Mouse (Mus musculus): ENCODE results near the gene C5ar2. TPM values are rescaled to one million over a fixed set of nuclear protein-coding genes. Genes with fewer than 3 reads are reported as not detected.

C5ar2 gene
- 0.87 and 0.90 TPM in 2 replicates for polyA plus RNA-seq (2012; rRNA removed)

GRCm38 (mm10) chr7:16244067-16244466, at the start of gene C5ar2:
Gene C5ar2 (minus strand): TSS chr7:16244154.

GRCm38 (mm10) chr7:16286026-16286961, 42.3 kb upstream of the C5ar2 start, which contains the start of gene Ccdc9:
Gene Ccdc9 (minus strand): TSS chr7:16286795.

GRCm38 (mm10) chr7:16273081-16273765, 29.3 kb upstream of the C5ar2 start, which contains the start of gene Inafm1:
Gene Inafm1 (minus strand): TSS chr7:16273617.

DNA sequence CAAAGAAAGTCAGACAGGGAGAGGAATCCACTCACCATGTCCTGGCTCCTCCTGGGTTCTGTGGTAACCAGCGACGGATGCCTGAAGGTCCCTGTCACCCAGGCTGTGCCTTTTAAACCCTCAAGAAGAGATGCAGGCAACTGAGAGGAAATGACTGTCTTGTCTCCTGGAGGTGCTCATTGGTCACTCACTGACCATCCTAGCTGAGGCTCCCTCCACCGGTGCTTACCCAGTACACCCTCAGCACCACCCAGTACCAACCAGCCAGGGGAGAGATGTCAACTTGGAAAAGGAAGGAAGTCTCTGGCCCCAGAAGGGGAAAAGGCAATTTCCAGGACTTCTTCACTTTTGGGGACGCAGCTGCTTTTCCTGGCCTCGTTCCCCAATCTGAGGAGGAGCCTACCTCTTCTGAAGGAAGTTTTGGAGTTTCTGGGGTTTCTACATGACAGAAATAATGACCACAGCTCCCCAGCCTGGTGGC, 15.2 kb upstream of the C5ar2 start, which contains the start of gene C5ar1:
Gene C5ar1 (minus strand): TSS at position 431 of the 481 bp plus-strand sequence.

GRCm38 (mm10) chr7:16221582-16222272, 22.2 kb downstream of the C5ar2 start, which contains the start of gene Dhx34:
Gene Dhx34 (minus strand): TSS chr7:16222037.

Other genes with a start within 250 kb of the C5ar2 start
- gene Bicra, start 196.2 kb downstream of the C5ar2 start, polyA plus RNA-seq (2012; rRNA removed): 13.5 and 17.0 TPM in 2 replicates
- 0.29 and 0.33 TPM in 2 replicates for gene Zfp541, start 182.3 kb downstream of the C5ar2 start, polyA plus RNA-seq (2012; rRNA removed)
- gene Napa, start 145.7 kb downstream of the C5ar2 start, polyA plus RNA-seq (2012; rRNA removed): 244 and 259 TPM in 2 replicates
- gene Kptn, start 124.3 kb downstream of the C5ar2 start, polyA plus RNA-seq (2012; rRNA removed): 37.2 and 41.3 TPM in 2 replicates
- gene Slc8a2, start 114.3 kb downstream of the C5ar2 start, polyA plus RNA-seq (2012; rRNA removed): 5.1 and 7.0 TPM in 2 replicates
- gene Meis3, start 69.1 kb downstream of the C5ar2 start, polyA plus RNA-seq (2012; rRNA removed): 53.6 and 55.8 TPM in 2 replicates
- 48.7 and 51.0 TPM in 2 replicates for gene Dhx34, start 22.1 kb downstream of the C5ar2 start, polyA plus RNA-seq (2012; rRNA removed)
- gene C5ar1, start 15.4 kb upstream of the C5ar2 start, polyA plus RNA-seq (2012; rRNA removed): 14.7 and 16.9 TPM in 2 replicates
- 112 and 150 TPM in 2 replicates for gene Inafm1, start 29.5 kb upstream of the C5ar2 start, polyA plus RNA-seq (2012; rRNA removed)
- 32.9 and 36.1 TPM in 2 replicates for gene Ccdc9, start 42.6 kb upstream of the C5ar2 start, polyA plus RNA-seq (2012; rRNA removed)
- 51.7 and 62.6 TPM in 2 replicates for gene Bbc3, start 64.2 kb upstream of the C5ar2 start, polyA plus RNA-seq (2012; rRNA removed)
- 25.4 and 31.6 TPM in 2 replicates for gene Sae1, start 143.7 kb upstream of the C5ar2 start, polyA plus RNA-seq (2012; rRNA removed)
- gene Zc3h4, start 156.8 kb upstream of the C5ar2 start, polyA plus RNA-seq (2012; rRNA removed): 54.3 and 55.5 TPM in 2 replicates
- 222 and 259 TPM in 2 replicates for gene Tmem160, start 208.6 kb upstream of the C5ar2 start, polyA plus RNA-seq (2012; rRNA removed)
- not detected in 2 replicates for gene Npas1, start 233.6 kb upstream of the C5ar2 start, polyA plus RNA-seq (2012; rRNA removed)